Mouse (Mus musculus): Measurements from ENCODE around the gene Mybbp1a.

DNA sequence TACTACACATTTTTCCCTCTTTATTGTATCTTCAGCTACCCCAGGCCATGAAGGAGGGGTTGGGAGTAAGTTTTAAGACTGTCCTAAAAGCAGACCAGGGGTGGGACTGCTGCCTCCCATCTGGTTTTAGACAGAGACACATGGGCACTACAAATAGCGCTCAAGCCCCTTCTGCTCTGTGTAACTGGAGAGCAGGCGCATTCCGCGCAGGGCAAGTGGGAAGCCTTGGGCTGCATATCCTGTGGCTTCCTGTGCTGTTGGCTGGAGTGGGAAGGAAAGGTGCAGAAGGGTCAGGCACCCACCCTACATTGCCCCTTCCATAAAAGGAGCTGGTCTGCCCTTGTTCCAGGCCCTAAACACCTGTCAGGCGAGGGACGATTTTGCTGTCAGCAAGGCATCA, 45.5 kb upstream of the Mybbp1a start:
- TF ChIP-seq CTCF (IDR thresholded peaks at IDR 0.05; ENCODE audit: insufficient read depth, low read length) (no peak), POLR2A (IDR thresholded peaks at IDR 0.05; ENCODE audit: borderline replicate concordance, extremely low read depth, low read depth, low read length) (no peak)

Data from lung, adult 2 months (tissue).